Mouse (Mus musculus) liver, adult 10 weeks (tissue): ENCODE data around the gene Fubp3. TPM values are rescaled to one million over a fixed set of nuclear protein-coding genes. Genes with fewer than 3 reads are reported as not detected.

Source experiments
- polyA plus RNA-seq: library from polyadenylated mRNA; stranded (reverse); fragments of 350-450 nt; fragmentation: Illumina TruSeq; extraction: RNeasy Lipid Tissue Mini Kit (QIAGEN cat#74804); gene quantifications from one replicate; pipeline ENCODE4 v1.2.3, GENCODE M21; 2014; ENCODE audit warnings: low read depth, low replicate concordance

Gene Fubp3
- 13.1 TPM for polyA plus RNA-seq

GRCm38 (mm10) chr2:31572051-31572914, at the start of gene Fubp3:
Gene Fubp3 (plus strand): TSS chr2:31572651.

DNA sequence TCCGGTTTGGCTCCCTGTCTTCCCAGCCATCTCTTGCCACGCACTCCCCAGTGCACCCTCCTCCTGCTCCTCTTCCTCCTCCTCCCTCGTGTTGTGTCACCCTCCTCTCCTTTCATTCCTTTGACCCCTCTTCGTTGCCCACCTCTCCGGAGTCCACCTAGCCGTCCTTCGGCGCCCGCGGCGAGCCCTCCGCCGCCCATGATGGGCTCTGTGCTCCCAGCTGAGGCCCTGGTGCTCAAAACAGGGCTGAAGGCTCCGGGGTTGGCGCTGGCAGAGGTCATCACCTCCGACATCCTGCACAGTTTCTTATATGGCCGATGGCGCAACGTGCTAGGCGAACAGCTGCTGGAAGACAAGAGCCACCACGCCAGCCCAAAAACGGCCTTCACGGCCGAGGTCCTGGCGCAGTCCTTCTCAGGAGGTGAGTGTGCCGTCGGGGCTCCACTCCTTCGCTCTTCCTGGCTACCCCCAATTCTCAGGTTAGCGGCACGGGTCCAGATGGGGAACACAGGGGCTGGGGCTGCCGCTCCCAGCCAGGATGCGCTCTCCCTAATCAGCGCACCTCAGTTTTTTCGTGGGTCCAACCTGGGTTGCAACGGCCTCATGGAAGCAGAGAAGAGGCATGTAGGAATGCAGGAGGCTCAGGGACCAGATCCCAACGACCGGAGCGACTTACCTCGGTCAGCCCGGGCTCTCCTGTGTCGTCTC, 67.6 kb downstream of the Fubp3 start, which contains the start of gene Prdm12:
TSS of gene Prdm12 (plus strand) at position 137 of the 708 bp plus-strand sequence.

Other genes with a start within 250 kb of the Fubp3 start
- gene Ass1, start 102.4 kb upstream of the Fubp3 start, polyA plus RNA-seq: 771 TPM
- not detected for gene Prdm12, start 67.4 kb downstream of the Fubp3 start, polyA plus RNA-seq
- 7.8 TPM for gene Exosc2, start 98.1 kb downstream of the Fubp3 start, polyA plus RNA-seq
- 6.7 TPM for gene Abl1, start 115.7 kb downstream of the Fubp3 start, polyA plus RNA-seq
- not detected for gene Qrfp, start 237.9 kb downstream of the Fubp3 start, polyA plus RNA-seq